Mouse (Mus musculus) layer of hippocampus, adult 2 months (tissue): ENCODE results near the gene Timm13. TPM values are rescaled to one million over a fixed set of nuclear protein-coding genes. Genes with fewer than 3 reads are reported as not detected.
A peak's percentile ranks its signal among the peaks of the same experiment; 100 is the strongest.

Experiments used
- DNase-seq, 2 experiments: peaks; one replicate each; pipeline ENCODE4 v3.0.0; 2022; ENCODE audit warnings: low spot score in 2 of 2
- H3K27ac ChIP-seq: fragments of 200-600 bp; 2 replicates; pipeline ENCODE4 v1.8.1; 2022
- H3K4me3 ChIP-seq: fragments of 200-600 bp; 2 replicates; pipeline ENCODE4 v1.8.1; 2022; ENCODE audit warnings: mild to moderate bottlenecking
- CTCF ChIP-seq: fragments of 200-600 bp; conservative IDR thresholded peaks from 2 replicates; pipeline ENCODE4 v1.8.1; 2022; ENCODE audit warnings: antibody characterized with exemption, mild to moderate bottlenecking, moderate library complexity
- total RNA-seq, 2 experiments: library from RNA; stranded (reverse); gene quantifications; 2 replicates each; pipeline ENCODE4 v1.2.3; 2021

The Timm13 gene
- total RNA-seq, 2 experiments from 2014 or later: 134 to 145 TPM

DNA sequence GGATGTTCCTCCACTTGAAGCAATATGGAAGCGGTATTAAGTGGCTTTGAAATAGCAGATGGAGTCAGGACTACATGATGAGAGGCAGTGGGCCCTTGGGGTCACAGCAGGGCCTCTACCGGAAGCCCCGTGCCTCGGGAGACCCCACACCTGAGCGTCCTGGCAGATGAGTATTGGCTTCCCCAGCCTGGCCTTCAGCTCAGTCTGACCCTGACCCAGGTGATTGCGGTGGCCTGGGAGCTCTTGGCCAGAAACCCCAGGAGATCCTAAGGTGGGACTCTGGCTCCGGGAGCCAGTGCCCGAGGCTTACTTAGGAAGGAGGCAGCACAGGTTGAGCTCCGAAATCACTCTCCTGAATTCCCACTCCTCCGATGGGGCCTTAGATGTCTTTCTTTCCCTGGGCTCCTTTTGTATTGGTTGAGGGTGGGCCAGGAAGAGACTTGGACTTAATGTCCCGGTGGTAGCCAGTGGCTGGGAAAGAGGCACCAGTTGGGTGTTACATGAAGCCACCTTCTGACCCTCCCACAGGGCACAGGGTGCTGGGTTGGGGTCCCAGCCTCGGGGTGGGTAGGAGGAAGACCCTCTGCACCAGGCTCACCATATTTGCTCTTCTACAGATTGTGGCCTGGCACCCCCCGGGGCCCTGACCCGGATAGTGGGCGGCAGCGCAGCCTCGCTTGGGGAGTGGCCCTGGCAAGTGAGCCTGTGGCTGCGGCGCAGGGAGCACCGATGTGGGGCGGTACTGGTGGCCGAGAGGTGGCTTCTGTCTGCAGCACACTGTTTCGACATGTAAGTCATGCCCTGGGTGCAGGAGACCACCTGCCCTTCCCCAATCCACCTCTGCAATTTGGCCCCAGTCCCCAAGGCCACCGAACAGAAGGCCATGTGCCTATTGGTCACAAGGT, 3.9 kb downstream of the Timm13 start:
- DNase-seq: no peak
- peak overlapping the region; percentile 92 for H3K27ac ChIP-seq
- H3K4me3 ChIP-seq: no peak overlapping the region
- no peak for TF ChIP-seq CTCF

- no peak for TF ChIP-seq CTCF
- no peak overlapping the region for H3K27ac ChIP-seq
- H3K4me3 ChIP-seq: no peak overlapping the region
- no peak for DNase-seq
Observed at GRCm38 (mm10) chr10:80895697-80896096, 5.1 kb downstream of the Timm13 start.

- H3K27ac ChIP-seq: no peak overlapping the region
- DNase-seq: no peak
- no peak overlapping the region for H3K4me3 ChIP-seq
- no peak for TF ChIP-seq CTCF
Observed at GRCm38 (mm10) chr10:80895100-80895499, 5.7 kb downstream of the Timm13 start.

- Histone ChIP-seq H3K27ac (no peak overlapping the region), H3K4me3 (no peak overlapping the region)
- DNase-seq: no peak
- TF ChIP-seq CTCF: no peak
Observed at GRCm38 (mm10) chr10:80887181-80887580, 13.6 kb downstream of the Timm13 start.

DNA sequence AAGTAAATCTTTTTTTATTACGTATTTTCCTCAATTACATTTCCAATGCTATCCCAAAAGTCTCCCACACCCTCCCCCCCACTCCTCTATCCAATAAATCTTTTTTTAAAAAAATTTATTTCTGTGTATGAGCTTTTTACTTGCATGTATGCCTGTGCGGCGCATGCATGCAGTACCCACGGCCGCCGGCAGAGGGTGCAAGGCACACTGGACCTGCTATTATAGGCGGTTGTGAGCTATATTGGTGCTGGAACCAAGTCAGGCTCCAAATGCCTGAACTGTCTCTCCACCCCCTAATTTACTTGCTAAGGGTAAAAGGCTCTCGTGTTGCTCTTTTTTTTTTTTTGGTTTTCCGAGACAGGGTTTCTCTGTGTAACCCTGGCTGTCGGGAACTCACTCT, 19.5 kb downstream of the Timm13 start:
- peak; percentile 77 for TF ChIP-seq CTCF
- Histone ChIP-seq H3K4me3 (no peak overlapping the region), H3K27ac (no peak overlapping the region)
- DNase-seq: peak in 1 of 2 experiments; percentile 64

DNA sequence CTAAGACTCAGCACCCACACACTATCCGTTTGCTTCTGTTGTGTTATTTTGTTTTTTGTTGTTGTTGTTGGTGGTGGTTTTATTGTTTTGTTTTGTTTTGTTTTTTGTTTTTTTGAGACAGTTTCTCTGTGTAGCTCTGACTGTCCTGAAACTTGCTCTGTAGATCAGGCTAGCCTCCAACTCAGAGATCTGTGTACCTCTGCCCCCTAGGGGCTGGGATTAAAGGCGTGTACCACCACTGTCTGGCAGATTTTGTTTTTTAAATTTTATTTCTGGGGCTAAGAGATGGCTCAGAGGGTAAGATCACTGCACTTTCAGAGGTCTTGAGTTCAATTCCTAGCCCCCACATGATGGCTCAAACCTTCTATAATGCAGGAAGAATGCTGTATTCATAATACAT, 19.9 kb downstream of the Timm13 start:
- Histone ChIP-seq H3K4me3 (no peak overlapping the region), H3K27ac (no peak overlapping the region)
- TF ChIP-seq CTCF: no peak
- no peak for DNase-seq

DNA sequence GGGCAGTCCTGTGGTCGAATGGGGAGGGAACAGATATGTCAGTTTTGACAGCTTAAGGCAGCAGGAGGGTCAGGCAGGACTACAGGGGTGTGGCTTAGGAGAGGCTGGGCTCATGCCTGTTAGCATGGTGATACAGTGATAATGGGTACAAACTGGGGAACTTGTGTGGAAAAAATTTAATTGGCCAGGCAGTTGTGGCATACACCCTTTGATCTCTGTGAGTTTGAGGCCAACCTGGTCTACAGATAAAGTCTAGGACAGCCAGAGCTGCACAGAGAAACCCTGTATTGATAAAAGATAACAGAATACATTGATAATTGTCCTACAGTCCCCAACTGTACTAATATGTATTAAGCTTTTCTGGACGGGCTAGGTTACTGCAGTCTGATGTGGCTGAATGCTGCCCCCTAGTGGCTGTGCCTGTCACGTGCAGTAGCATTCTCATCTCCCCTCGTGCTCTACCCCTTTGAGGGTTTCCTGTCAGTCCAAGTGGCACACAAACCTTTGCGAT, 20.6 kb downstream of the Timm13 start:
- TF ChIP-seq CTCF: peak; percentile 92
- Histone ChIP-seq H3K27ac (no peak overlapping the region), H3K4me3 (no peak overlapping the region)
- DNase-seq: peak in 1 of 2 experiments; percentile 76

GRCm38 (mm10) chr10:80876594-80876993, 24.2 kb downstream of the Timm13 start:
- no peak for DNase-seq
- no peak for TF ChIP-seq CTCF
- Histone ChIP-seq H3K27ac (no peak overlapping the region), H3K4me3 (no peak overlapping the region)

GRCm38 (mm10) chr10:80876028-80876427, 24.7 kb downstream of the Timm13 start:
- no peak overlapping the region for H3K27ac ChIP-seq
- DNase-seq: peak in 1 of 2 experiments; percentile 69
- H3K4me3 ChIP-seq: no peak overlapping the region
- peak; percentile 92 for TF ChIP-seq CTCF

DNA sequence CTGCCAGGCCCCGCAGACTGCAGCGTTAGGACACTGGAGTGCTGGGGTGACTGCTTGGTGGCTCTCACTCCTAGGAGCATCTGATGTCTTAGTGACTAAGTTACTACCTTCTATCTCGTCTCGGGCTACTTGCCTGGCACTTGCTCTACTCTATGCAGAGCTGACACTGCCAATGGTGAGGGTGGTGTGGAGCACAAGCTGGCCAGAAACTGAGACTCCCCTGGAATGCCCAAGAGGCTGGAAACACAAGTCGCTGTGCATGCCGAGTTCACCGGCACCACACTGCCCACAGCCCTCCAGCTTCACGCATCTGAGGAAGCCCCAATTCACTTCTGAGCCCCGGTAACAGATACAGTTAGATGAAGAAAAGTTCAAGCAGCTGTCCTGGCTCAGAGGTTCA, 26.7 kb downstream of the Timm13 start:
- Histone ChIP-seq H3K27ac (no peak overlapping the region), H3K4me3 (no peak overlapping the region)
- no peak for DNase-seq
- TF ChIP-seq CTCF: no peak

GRCm38 (mm10) chr10:80871581-80871980, 29.2 kb downstream of the Timm13 start, which contains the start of gene Tmprss9:
Gene Tmprss9, plus strand, starts transcription at chr10:80871848.
- no peak for TF ChIP-seq CTCF
- no peak within 1 kb of the TSS for H3K27ac ChIP-seq
- no peak within 1 kb of the TSS for H3K4me3 ChIP-seq
- no peak for DNase-seq

- Histone ChIP-seq H3K27ac (no peak overlapping the region), H3K4me3 (no peak overlapping the region)
- no peak for DNase-seq
- no peak for TF ChIP-seq CTCF
Observed at GRCm38 (mm10) chr10:80870993-80871392, 29.8 kb downstream of the Timm13 start.

- Histone ChIP-seq H3K27ac (no peak overlapping the region), H3K4me3 (no peak overlapping the region)
- DNase-seq: no peak
- TF ChIP-seq CTCF: no peak
Observed at GRCm38 (mm10) chr10:80864446-80864845, 36.3 kb downstream of the Timm13 start.

GRCm38 (mm10) chr10:80862305-80862704, 38.5 kb downstream of the Timm13 start:
- TF ChIP-seq CTCF: no peak
- Histone ChIP-seq H3K27ac (no peak overlapping the region), H3K4me3 (no peak overlapping the region)
- DNase-seq: no peak
